Mouse (Mus musculus) liver, embryonic 13.5 days (tissue): ENCODE measurements around the gene Lyar. TPM values are rescaled to one million over a fixed set of nuclear protein-coding genes. Genes with fewer than 3 reads are reported as not detected.

Experiments used
- ATAC-seq: fragments of 200-750 bp; cut with Nextera tagmentation; 2 replicates; pipeline ENCODE4 v1.8.0; 2017; ENCODE audit warnings: low read depth, mild to moderate bottlenecking, moderate number of reproducible peaks, moderate library complexity
- DNase-seq: peaks from one replicate; pipeline ENCODE4 v3.0.0; 2022
- H3K27ac ChIP-seq: fragments of 300-500 bp; sonication (generic); 2 replicates; pipeline ENCODE4 v1.5.1; 2015; ENCODE audit warnings: moderate library complexity, mild to moderate bottlenecking, inconsistent platforms
- H3K27me3 ChIP-seq: fragments of 300-500 bp; sonication (generic); 2 replicates; pipeline ENCODE4 v1.6.1; 2015; ENCODE audit warnings: mild to moderate bottlenecking, inconsistent platforms
- H3K36me3 ChIP-seq: fragments of 300-500 bp; sonication (generic); 2 replicates; pipeline ENCODE4 v1.6.1; 2015; ENCODE audit warnings: mild to moderate bottlenecking, inconsistent platforms
- H3K4me1 ChIP-seq: fragments of 300-500 bp; sonication (generic); replicated peaks from 2 replicates; pipeline ENCODE4 v1.6.1; 2015; ENCODE audit warnings: inconsistent platforms
- H3K4me2 ChIP-seq: fragments of 300-500 bp; sonication (generic); 2 replicates; pipeline ENCODE4 v1.6.1; 2015; ENCODE audit warnings: inconsistent platforms, mild to moderate bottlenecking, moderate library complexity
- H3K4me3 ChIP-seq: fragments of 300-500 bp; sonication (generic); replicated peaks from 2 replicates; pipeline ENCODE4 v1.5.1; 2015; ENCODE audit warnings: mild to moderate bottlenecking, inconsistent platforms
- H3K9ac ChIP-seq: fragments of 300-500 bp; sonication (generic); 2 replicates; pipeline ENCODE4 v1.6.1; 2015; ENCODE audit warnings: mild to moderate bottlenecking, inconsistent platforms
- H3K9me3 ChIP-seq: fragments of 300-500 bp; sonication (generic); replicated peaks from 2 replicates; pipeline ENCODE4 v1.6.1; 2016; ENCODE audit warnings: inconsistent platforms
- WGBS: fragments of 180-500 bp; shearing (Covaris S2); methylation state at CpG from one replicate; pipeline ENCODE4 v1.1.7; 2015; ENCODE audit not compliant: insufficient replicate concordance; 5-methylcytosine and 5-hydroxymethylcytosine counted together
- polyA plus RNA-seq: library from polyadenylated mRNA; unstranded; fragments of >200 nt; fragmentation: Nextera tagmentation; extraction: Ambion mirVana; gene quantifications from 2 replicates; pipeline ENCODE4 v1.2.1, GENCODE M21; 2015

The Lyar gene
- polyA plus RNA-seq, 1 experiment from 2014 or later = 126 TPM

- Histone ChIP-seq H3K27ac (no peak overlapping the region), H3K9me3 (no peaks in the 10 kb centered on the region), H3K4me1 (no peaks in the 10 kb centered on the region), H3K36me3 (no peaks in the 10 kb centered on the region), H3K4me3 (0 out of 2 replicates have a peak overlapping the region, but pooled peaks have one; percentile 3), H3K27me3 (peaks cover 68% of the 10 kb centered on the region), H3K4me2 (no peak overlapping the region), H3K9ac (no peak overlapping the region)
- ATAC-seq = no peak
- no peak for DNase-seq
- 4% methylated on average over 65 of the region's 65 CpGs for WGBS
Observed at GRCm38 (mm10) chr5:38277098-38277866, 57.0 kb downstream of the Lyar start.

GRCm38 (mm10) chr5:38277936-38278600 lies 57.8 kb downstream of the Lyar start:
- Histone ChIP-seq H3K36me3 (no peaks in the 10 kb centered on the region), H3K9ac (no peak overlapping the region), H3K4me2 (no peak overlapping the region), H3K4me1 (no peaks in the 10 kb centered on the region), H3K27ac (no peak overlapping the region), H3K27me3 (peaks cover 68% of the 10 kb centered on the region), H3K4me3 (no peak overlapping the region), H3K9me3 (no peaks in the 10 kb centered on the region)
- ATAC-seq (no peak), DNase-seq (no peak)
- WGBS = 18% methylated on average over 12 of the region's 12 CpGs

- Histone ChIP-seq H3K27me3 (peaks cover 53% of the 10 kb centered on the region), H3K4me3 (no peak overlapping the region), H3K9me3 (no peaks in the 10 kb centered on the region), H3K4me1 (no peaks in the 10 kb centered on the region), H3K27ac (no peak overlapping the region), H3K36me3 (no peaks in the 10 kb centered on the region), H3K9ac (no peak overlapping the region), H3K4me2 (no peak overlapping the region)
- 9% methylated on average over 1 of the region's 1 CpGs for WGBS
- ATAC-seq (no peak), DNase-seq (no peak)
Observed at GRCm38 (mm10) chr5:38280075-38280474, 59.8 kb downstream of the Lyar start.

Other genes with a start within 250 kb of the Lyar start
- 15.7 and 19.2 TPM in 2 replicates for gene Stx18, start 181.7 kb upstream of the Lyar start, polyA plus RNA-seq
- 3.7 and 4.6 TPM in 2 replicates for gene Nsg1, start 60.6 kb upstream of the Lyar start, polyA plus RNA-seq
- 3.3 and 3.8 TPM in 2 replicates for gene Zbtb49, start within 50 bp of the Lyar start, polyA plus RNA-seq
- gene Tmem128, start 39.7 kb downstream of the Lyar start, polyA plus RNA-seq = 51.3 and 54.2 TPM in 2 replicates
- 0.05 TPM in 1 of 2 replicates, not detected in the other for gene Otop1, start 55.5 kb downstream of the Lyar start, polyA plus RNA-seq
- not detected in 2 replicates for gene Drd5, start 98.9 kb downstream of the Lyar start, polyA plus RNA-seq